Mouse (Mus musculus): ENCODE data around the gene Klhl26. TPM values are rescaled to one million over a fixed set of nuclear protein-coding genes. Genes with fewer than 3 reads are reported as not detected.

Klhl26 gene
- polyA plus RNA-seq, 1 experiment from 2014 or later: 19.1 TPM

DNA sequence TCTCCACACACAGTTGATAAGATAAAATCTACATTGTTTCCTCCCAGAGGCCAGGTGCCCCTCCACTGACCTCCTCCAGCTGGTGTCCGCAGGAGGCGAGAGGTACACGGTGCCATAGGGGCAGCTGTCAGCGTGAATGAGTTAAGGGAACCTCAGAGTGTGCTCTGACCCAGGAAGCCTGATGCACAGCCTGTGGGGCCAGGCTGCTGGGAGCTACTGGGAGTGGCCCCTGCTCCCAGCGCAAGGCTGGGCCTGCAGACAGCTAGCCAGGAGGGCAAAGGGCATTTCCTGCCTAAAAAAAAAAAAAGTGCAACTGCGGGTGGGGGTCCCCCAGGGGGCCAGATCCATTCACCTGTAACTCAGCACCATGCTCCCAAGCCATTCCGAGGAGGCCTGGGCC lies 71.6 kb downstream of the Klhl26 start:
- DNase-seq (ENCODE audit: low spot score) (no peak), ATAC-seq (replicated peaks; ENCODE audit: low FRiP score, low read depth) (no peak)
- TF ChIP-seq CTCF (IDR thresholded peaks at IDR 0.05; ENCODE audit: low read depth): no peak
- no peaks in the 10 kb centered on the region for H3K9me3 ChIP-seq (replicated peaks; ENCODE audit: low read length)
- 14% methylated on average over 7 of the region's 7 CpGs for WGBS
- H3K4me2 ChIP-seq (ENCODE audit: low read length): no peak overlapping the region
- H3K27ac ChIP-seq: no peak overlapping the region
- no peaks in the 10 kb centered on the region; the same call in none of the 2 replicates for H3K4me1 ChIP-seq (replicated peaks; ENCODE audit: insufficient read depth, low read length)
- H3K36me3 ChIP-seq (ENCODE audit: insufficient read depth, low read length): peaks cover 2% of the 10 kb centered on the region; the same call in 1 of the 2 replicates
- H3K27me3 ChIP-seq (ENCODE audit: insufficient read depth, low read length): no peaks in the 10 kb centered on the region
- H3K9ac ChIP-seq (ENCODE audit: low read depth, low read length): no peak overlapping the region
- H3K4me3 ChIP-seq (replicated peaks; ENCODE audit: low read depth, low read length): no peak overlapping the region

DNA sequence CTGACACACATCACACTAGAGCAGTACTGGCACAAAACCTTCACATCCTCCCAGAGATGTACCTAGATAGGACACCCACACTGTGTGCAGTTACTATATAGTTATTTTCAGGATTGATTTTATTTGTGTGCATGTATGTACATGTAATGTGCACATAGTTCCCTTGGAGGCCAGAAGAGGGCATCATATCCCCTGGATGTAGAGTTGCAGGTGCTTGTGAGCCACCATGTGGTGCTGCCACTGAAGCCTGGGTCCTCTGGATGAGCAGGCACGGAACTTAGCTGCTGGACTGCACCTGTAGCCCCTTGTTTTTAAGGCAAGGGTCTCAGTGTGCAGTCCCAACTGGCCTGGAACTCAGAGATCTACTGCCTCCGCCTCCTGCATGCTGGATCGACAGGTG lies 72.6 kb downstream of the Klhl26 start:
- Histone ChIP-seq H3K4me3 (replicated peaks; ENCODE audit: low read depth, low read length) (no peak overlapping the region), H3K4me1 (replicated peaks; ENCODE audit: insufficient read depth, low read length) (no peaks in the 10 kb centered on the region; the same call in none of the 2 replicates), H3K27ac (no peak overlapping the region), H3K36me3 (ENCODE audit: insufficient read depth, low read length) (peaks cover 4% of the 10 kb centered on the region; the same call in 1 of the 2 replicates), H3K9ac (ENCODE audit: low read depth, low read length) (no peak overlapping the region), H3K9me3 (replicated peaks; ENCODE audit: low read length) (no peaks in the 10 kb centered on the region), H3K27me3 (ENCODE audit: insufficient read depth, low read length) (no peaks in the 10 kb centered on the region), H3K4me2 (ENCODE audit: low read length) (no peak overlapping the region)
- DNase-seq (ENCODE audit: low spot score): no peak
- peak; percentile 27; the same call in 1 of the 2 replicates for TF ChIP-seq CTCF (IDR thresholded peaks at IDR 0.05; ENCODE audit: low read depth)
- no peak for ATAC-seq (replicated peaks; ENCODE audit: low FRiP score, low read depth)
- WGBS: 97% methylated on average over 3 of the region's 3 CpGs

Other genes starting within 250 kb of the Klhl26 start
- 14.0 and 17.1 TPM in 2 replicates for gene Sugp2, start 242.7 kb downstream of the Klhl26 start, polyA plus RNA-seq (2015; fragmentation: Nextera tagmentation; extraction: Ambion mirVana)
- 14.1 and 16.7 TPM in 2 replicates for gene Armc6, start 242.5 kb downstream of the Klhl26 start, polyA plus RNA-seq (2015; fragmentation: Nextera tagmentation; extraction: Ambion mirVana)
- gene Homer3, start 194.1 kb downstream of the Klhl26 start, polyA plus RNA-seq (2015; fragmentation: Nextera tagmentation; extraction: Ambion mirVana): 48.9 and 50.0 TPM in 2 replicates
- 41.0 and 43.0 TPM in 2 replicates for gene Ddx49, start 174.5 kb downstream of the Klhl26 start, polyA plus RNA-seq (2015; fragmentation: Nextera tagmentation; extraction: Ambion mirVana)
- 309 and 334 TPM in 2 replicates for gene Cope, start 174.4 kb downstream of the Klhl26 start, polyA plus RNA-seq (2015; fragmentation: Nextera tagmentation; extraction: Ambion mirVana)
- gene Cers1, start 161.2 kb downstream of the Klhl26 start, polyA plus RNA-seq (2015; fragmentation: Nextera tagmentation; extraction: Ambion mirVana): 1.9 and 2.1 TPM in 2 replicates
- 3.8 and 4.0 TPM in 2 replicates for gene Gdf1, start 147.2 kb downstream of the Klhl26 start, polyA plus RNA-seq (2015; fragmentation: Nextera tagmentation; extraction: Ambion mirVana)
- 11.6 and 12.5 TPM in 2 replicates for gene Upf1, start 123.7 kb downstream of the Klhl26 start, polyA plus RNA-seq (2015; fragmentation: Nextera tagmentation; extraction: Ambion mirVana)
- 0.24 and 0.28 TPM in 2 replicates for gene Comp, start 103.4 kb downstream of the Klhl26 start, polyA plus RNA-seq (2015; fragmentation: Nextera tagmentation; extraction: Ambion mirVana)
- 13.6 and 14.6 TPM in 2 replicates for gene Crtc1, start 37.4 kb downstream of the Klhl26 start, polyA plus RNA-seq (2015; fragmentation: Nextera tagmentation; extraction: Ambion mirVana)
- gene Tmem59l, start 10.4 kb upstream of the Klhl26 start, polyA plus RNA-seq (2015; fragmentation: Nextera tagmentation; extraction: Ambion mirVana): 3.0 and 3.5 TPM in 2 replicates
- 31.3 and 33.7 TPM in 2 replicates for gene Crlf1, start 16.2 kb upstream of the Klhl26 start, polyA plus RNA-seq (2015; fragmentation: Nextera tagmentation; extraction: Ambion mirVana)
- gene Rex1bd, start 29.8 kb upstream of the Klhl26 start, polyA plus RNA-seq (2015; fragmentation: Nextera tagmentation; extraction: Ambion mirVana): 140 TPM in 2 replicates
- gene Uba52, start 33.8 kb upstream of the Klhl26 start, polyA plus RNA-seq (2015; fragmentation: Nextera tagmentation; extraction: Ambion mirVana): 1,111 and 1,265 TPM in 2 replicates
- 249 and 255 TPM in 2 replicates for gene Fkbp8, start 50.8 kb upstream of the Klhl26 start, polyA plus RNA-seq (2015; fragmentation: Nextera tagmentation; extraction: Ambion mirVana)
- 81.3 and 81.8 TPM in 2 replicates for gene Kxd1, start 51.0 kb upstream of the Klhl26 start, polyA plus RNA-seq (2015; fragmentation: Nextera tagmentation; extraction: Ambion mirVana)
- 14.9 and 17.1 TPM in 2 replicates for gene Ell, start 62.5 kb upstream of the Klhl26 start, polyA plus RNA-seq (2015; fragmentation: Nextera tagmentation; extraction: Ambion mirVana)
- gene Isyna1, start 117.4 kb upstream of the Klhl26 start, polyA plus RNA-seq (2015; fragmentation: Nextera tagmentation; extraction: Ambion mirVana): 166 and 169 TPM in 2 replicates
- gene Ssbp4, start 131.9 kb upstream of the Klhl26 start, polyA plus RNA-seq (2015; fragmentation: Nextera tagmentation; extraction: Ambion mirVana): 166 and 188 TPM in 2 replicates
- gene Lrrc25, start 139.2 kb upstream of the Klhl26 start, polyA plus RNA-seq (2015; fragmentation: Nextera tagmentation; extraction: Ambion mirVana): 1.9 and 2.8 TPM in 2 replicates
- gene Gdf15, start 155.5 kb upstream of the Klhl26 start, polyA plus RNA-seq (2015; fragmentation: Nextera tagmentation; extraction: Ambion mirVana): 3.0 and 3.2 TPM in 2 replicates
- 84.2 and 87.5 TPM in 2 replicates for gene Pgpep1, start 183.4 kb upstream of the Klhl26 start, polyA plus RNA-seq (2015; fragmentation: Nextera tagmentation; extraction: Ambion mirVana)
- 243 and 281 TPM in 2 replicates for gene Lsm4, start 196.3 kb upstream of the Klhl26 start, polyA plus RNA-seq (2015; fragmentation: Nextera tagmentation; extraction: Ambion mirVana)
- gene Jund, start 222.0 kb upstream of the Klhl26 start, polyA plus RNA-seq (2015; fragmentation: Nextera tagmentation; extraction: Ambion mirVana): 72.4 and 98.1 TPM in 2 replicates
- gene Iqcn, start 226.5 kb upstream of the Klhl26 start, polyA plus RNA-seq (2015; fragmentation: Nextera tagmentation; extraction: Ambion mirVana): 0.03 and 0.05 TPM in 2 replicates
- gene Gm3336, start 241.6 kb upstream of the Klhl26 start, polyA plus RNA-seq (2015; fragmentation: Nextera tagmentation; extraction: Ambion mirVana): 0.70 and 0.74 TPM in 2 replicates
- gene Pde4c, start 246.8 kb upstream of the Klhl26 start, polyA plus RNA-seq (2015; fragmentation: Nextera tagmentation; extraction: Ambion mirVana): 8.0 and 9.5 TPM in 2 replicates